14 mouse cellular contexts compared by ENCODE assay signal in genomic region chr7:90043526-90043925, GRCm38 (mm10).
DNase-seq lines count a peak whose midpoint lies in the region; ATAC-seq lines count a peak whose summit lies in the region.
"Had no signal": no experiment of that assay in that cellular context is flagged by ENCODE, and none has a peak within 500 bp of the region (broad histone marks: within the 10 kb centered on the region; RNA-seq: fewer than 3 reads in every experiment).

No protein-coding gene starts in this region.

- H3K4me2 ChIP-seq in kidney, embryonic 16.5 days (replicated peaks; ENCODE audit: low read depth, low read length): no peak overlapping the region
- H3K4me2 ChIP-seq in kidney, embryonic 14.5 days (replicated peaks; ENCODE audit: low read depth, low read length): no peak overlapping the region
- peak overlapping the region; percentile 6; the same call in 1 of the 2 replicates for H3K4me2 ChIP-seq in liver, embryonic 15.5 days
- H3K4me2 ChIP-seq: forebrain, embryonic 12.5 days had no signal

- H3K27ac ChIP-seq in kidney, embryonic 16.5 days (ENCODE audit: low read length): 0 out of 2 replicates have a peak overlapping the region, but pooled peaks have one; percentile 15
- H3K27ac ChIP-seq in kidney, embryonic 14.5 days (ENCODE audit: low read depth, low read length): no peak overlapping the region
- H3K27ac ChIP-seq in liver, embryonic 15.5 days (replicated peaks): peak overlapping the region; percentile 91
- H3K27ac ChIP-seq: forebrain, embryonic 12.5 days; kidney, postnatal 0 days had no signal

- H3K27me3 ChIP-seq in kidney, embryonic 16.5 days (ENCODE audit: insufficient read depth, low read length): no peaks in the 10 kb centered on the region
- no peaks in the 10 kb centered on the region for H3K27me3 ChIP-seq in kidney, embryonic 14.5 days (ENCODE audit: control insufficient read depth, insufficient read depth, low read length)
- H3K27me3 ChIP-seq in liver, embryonic 15.5 days: no peaks in the 10 kb centered on the region
- H3K27me3 ChIP-seq: forebrain, embryonic 12.5 days had no signal

- peaks cover 11% of the 10 kb centered on the region; the same call in 1 of the 2 replicates for H3K4me1 ChIP-seq in kidney, embryonic 16.5 days (ENCODE audit: insufficient read depth, low read length)
- H3K4me1 ChIP-seq in kidney, embryonic 14.5 days (ENCODE audit: control insufficient read depth, insufficient read depth, low read length): no peaks in the 10 kb centered on the region
- peaks cover 90% of the 10 kb centered on the region for H3K4me1 ChIP-seq in liver, embryonic 15.5 days (replicated peaks)

- peak; percentile 24 for DNase-seq in adipocyte (ENCODE audit: low spot score)
- peak; percentile 68 to 69 for DNase-seq in adrenal gland, postnatal 36 days
- no peak for DNase-seq in spleen, adult 18-20 months
- no peak for DNase-seq in B cell, adult 2 months
- DNase-seq: cerebellum, postnatal 36 days; heart, postnatal 4 days; midbrain, embryonic 14.5 days had no signal

- H3K36me3 ChIP-seq in kidney, embryonic 16.5 days (ENCODE audit: insufficient read depth, low read length): no peaks in the 10 kb centered on the region
- no peaks in the 10 kb centered on the region for H3K36me3 ChIP-seq in kidney, embryonic 14.5 days (ENCODE audit: control insufficient read depth, insufficient read depth, low read length)
- no peaks in the 10 kb centered on the region for H3K36me3 ChIP-seq in liver, embryonic 15.5 days (replicated peaks)
- H3K36me3 ChIP-seq: forebrain, embryonic 12.5 days had no signal

- no peak overlapping the region for H3K4me3 ChIP-seq in kidney, embryonic 16.5 days (ENCODE audit: low read length)
- no peak overlapping the region for H3K4me3 ChIP-seq in kidney, embryonic 14.5 days (ENCODE audit: low read length)
- H3K4me3 ChIP-seq in liver, embryonic 15.5 days (replicated peaks): no peak overlapping the region
- H3K4me3 ChIP-seq: forebrain, embryonic 12.5 days had no signal

- WGBS in kidney, embryonic 16.5 days: 77% methylated on average over 8 of the region's 8 CpGs
- WGBS in kidney, embryonic 14.5 days: 81% methylated on average over 8 of the region's 8 CpGs
- 76% methylated on average over 8 of the region's 8 CpGs for WGBS in liver, embryonic 15.5 days (ENCODE audit: insufficient replicate concordance)

- no peaks in the 10 kb centered on the region for H3K9me3 ChIP-seq in kidney, embryonic 16.5 days (ENCODE audit: low read length)
- no peaks in the 10 kb centered on the region for H3K9me3 ChIP-seq in kidney, embryonic 14.5 days (ENCODE audit: control insufficient read depth, low read length)
- H3K9me3 ChIP-seq in liver, embryonic 15.5 days (replicated peaks): no peaks in the 10 kb centered on the region
- H3K9me3 ChIP-seq: forebrain, embryonic 12.5 days had no signal

- no peak overlapping the region for H3K9ac ChIP-seq in kidney, embryonic 16.5 days (replicated peaks; ENCODE audit: low read length)
- H3K9ac ChIP-seq in kidney, embryonic 14.5 days (ENCODE audit: low read depth, low read length): no peak overlapping the region
- H3K9ac ChIP-seq in liver, embryonic 15.5 days: no peak overlapping the region
- H3K9ac ChIP-seq: forebrain, embryonic 12.5 days had no signal

- no peak for ATAC-seq in kidney, embryonic 16.5 days (ENCODE audit: low FRiP score, low TSS enrichment)
- ATAC-seq in kidney, embryonic 14.5 days (ENCODE audit: low FRiP score, low TSS enrichment): no peak
- no peak for ATAC-seq in liver, embryonic 15.5 days (ENCODE audit: insufficient read depth)
- ATAC-seq in activated CD4-positive, CD25-positive, alpha-beta regulatory T cell, adult 4 months: no peak
- ATAC-seq: CD4-positive, CD25-positive, alpha-beta regulatory T cell, adult 4 months had no signal

Comparison
In these comparisons a context has a peak if more than half of its experiments do, and no peak if none do; other contexts are left out.
1. DNase-seq: peak in adipocyte (single experiment) and adrenal gland, postnatal 36 days (2 of 2); none in spleen, adult 18-20 months (0 of 2) and B cell, adult 2 months (0 of 2).